Mouse (Mus musculus) megakaryocyte progenitor cell, adult 5-6 weeks (primary cell): ENCODE measurements around the gene Cers4. TPM values are rescaled to one million over a fixed set of nuclear protein-coding genes. Genes with fewer than 3 reads are reported as not detected.

Experiments
- total RNA-seq, 2 experiments: library from RNA; stranded (forward) in 1 of 2; stranded (reverse) in 1 of 2; fragments of 157-497, 149-512 nt in 1 of 2; fragments of 200-1000 nt in 1 of 2; gene quantifications; 2 replicates each; pipeline versions ENCODE4 v1.2.3 to v1.2.4; 2015 to 2017

Cers4 gene
- total RNA-seq, 2 experiments from 2014 or later: 0.67 to 3.2 TPM

Other genes with a start within 250 kb of the Cers4 start
- 2.5 and 3.9 TPM in 2 replicates for gene Tgfbr3l, start 244.8 kb upstream of the Cers4 start, total RNA-seq (2015)
- 2.3 and 2.8 TPM in 2 replicates for gene Tgfbr3l, start 244.8 kb upstream of the Cers4 start, total RNA-seq (2017)
- gene Snapc2, start 239.9 kb upstream of the Cers4 start, total RNA-seq (2015): 18.3 and 22.3 TPM in 2 replicates
- 8.4 and 12.0 TPM in 2 replicates for gene Snapc2, start 239.9 kb upstream of the Cers4 start, total RNA-seq (2017)
- gene Ctxn1, start 233.8 kb upstream of the Cers4 start, total RNA-seq (2015): 2.8 and 4.2 TPM in 2 replicates
- gene Ctxn1, start 233.8 kb upstream of the Cers4 start, total RNA-seq (2017): 0.81 TPM in 1 of 2 replicates, not detected in the other
- gene Timm44, start 217.1 kb upstream of the Cers4 start, total RNA-seq (2015): 65.6 and 89.1 TPM in 2 replicates
- gene Timm44, start 217.1 kb upstream of the Cers4 start, total RNA-seq (2017): 128 and 146 TPM in 2 replicates
- 20.5 and 20.6 TPM in 2 replicates for gene Ccl25, start 167.8 kb upstream of the Cers4 start, total RNA-seq (2015)
- 4.6 and 13.4 TPM in 2 replicates for gene Ccl25, start 167.8 kb upstream of the Cers4 start, total RNA-seq (2017)
- gene Elavl1, start 167.6 kb upstream of the Cers4 start, total RNA-seq (2015): 134 and 150 TPM in 2 replicates
- 74.7 and 80.8 TPM in 2 replicates for gene Elavl1, start 167.6 kb upstream of the Cers4 start, total RNA-seq (2017)
- gene Zfp958, start 120.1 kb downstream of the Cers4 start, total RNA-seq (2015): 22.7 and 27.5 TPM in 2 replicates
- gene Zfp958, start 120.1 kb downstream of the Cers4 start, total RNA-seq (2017): 10.8 and 13.6 TPM in 2 replicates